Mouse (Mus musculus): ENCODE measurements around the gene Gm266.

- TF ChIP-seq CTCF (IDR thresholded peaks at IDR 0.05; ENCODE audit: extremely low read depth, insufficient read depth, insufficient read length, insufficient replicate concordance), result no peak
- no peak for TF ChIP-seq POLR2A (IDR thresholded peaks at IDR 0.05; ENCODE audit: low read depth, low read length)
Observed at GRCm38 (mm10) chr12:111472886-111473285, 12.7 kb downstream of the Gm266 start.
